Mouse (Mus musculus): ENCODE data around the gene Gm10961.

DNA sequence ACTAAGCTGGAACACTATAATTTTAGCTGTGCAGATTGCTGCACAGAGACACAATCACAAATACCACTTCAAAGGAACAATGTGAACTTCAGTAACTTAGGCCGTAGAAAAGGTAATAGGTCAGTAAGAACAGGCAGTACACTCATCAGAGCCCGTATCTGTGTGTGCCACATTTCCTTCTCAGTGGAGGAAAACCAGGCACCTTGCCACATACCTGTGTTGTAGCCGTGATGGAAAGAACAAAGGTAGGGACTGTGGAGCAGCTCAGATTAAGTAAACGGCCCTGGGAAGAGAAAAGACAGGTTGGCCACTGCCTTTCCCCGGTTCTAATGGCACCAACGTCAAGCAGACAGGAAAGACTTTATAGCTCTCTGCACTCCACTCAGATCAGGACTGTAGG lies 36.3 kb downstream of the Gm10961 start:
- TF ChIP-seq E2F4 (IDR thresholded peaks at IDR 0.05; ENCODE audit: insufficient read depth) (no peak), POLR2A (IDR thresholded peaks at IDR 0.05; ENCODE audit: insufficient read length, low read depth) (no peak), TCF12 (IDR thresholded peaks at IDR 0.05; ENCODE audit: insufficient read depth, poor library complexity, severe bottlenecking) (no peak), USF1 (IDR thresholded peaks at IDR 0.05; ENCODE audit: low read depth) (no peak), MYOG (IDR thresholded peaks at IDR 0.05; ENCODE audit: control insufficient read depth in 1 of 3, insufficient read depth in 1 of 3, insufficient read length in 2 of 3, low read depth in 2 of 3) (no peak), MAX (IDR thresholded peaks at IDR 0.05; ENCODE audit: low read depth) (no peak), REST (IDR thresholded peaks at IDR 0.05; ENCODE audit: insufficient read depth, insufficient read length) (no peak), TCF3 (IDR thresholded peaks at IDR 0.05; ENCODE audit: insufficient read length, low read depth) (no peak), CEBPB (IDR thresholded peaks at IDR 0.05; ENCODE audit: insufficient read depth, poor library complexity, severe bottlenecking) (no peak), SRF (IDR thresholded peaks at IDR 0.05; ENCODE audit: control insufficient read depth, insufficient read length, low read depth) (no peak), MYOD1 (IDR thresholded peaks at IDR 0.05; ENCODE audit: control insufficient read depth in 1 of 3, insufficient read length in 2 of 3, low read depth in 2 of 3) (no peak)

All from myocyte (in vitro differentiated cells).